Mouse (Mus musculus): ENCODE data around the gene Dhx58. TPM values are rescaled to one million over a fixed set of nuclear protein-coding genes. Genes with fewer than 3 reads are reported as not detected.

The Dhx58 gene
- total and polyA plus RNA-seq, 2 experiments: 11.9 to 16.3 TPM

DNA sequence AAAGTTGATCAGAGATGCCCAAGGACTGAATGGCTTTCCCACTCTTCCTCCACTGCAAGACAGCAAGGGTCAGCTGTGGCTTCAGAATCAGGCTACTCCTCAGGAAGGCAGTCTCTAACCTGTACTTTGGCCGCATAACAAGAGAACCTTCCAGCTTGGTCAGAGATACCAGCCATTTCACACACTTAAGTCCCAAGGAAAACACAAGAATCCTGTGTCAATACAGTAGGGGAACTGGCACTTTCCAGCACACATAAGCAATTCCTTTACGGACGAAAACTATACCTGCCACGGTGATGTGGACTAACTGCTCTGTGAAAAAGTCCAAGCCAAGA is 32.6 kb upstream of the Dhx58 start:
- Histone ChIP-seq H3K27me3 (ENCODE audit: control insufficient read depth, insufficient read depth, low read length) (no peaks in the 10 kb centered on the region), H3K4me3 (ENCODE audit: insufficient read depth, low read depth, low read length) (peak overlapping the region; percentile 94), H3K27ac (replicated peaks; ENCODE audit: insufficient read depth, low read depth, low read length) (peak overlapping the region; percentile 20; the same call in 1 of the 2 replicates), H3K79me2 (ENCODE audit: control insufficient read depth, insufficient read depth, low read length) (peaks cover 52% of the 10 kb centered on the region), H3K4me1 (ENCODE audit: control insufficient read depth, insufficient read depth, low read length) (peaks cover 18% of the 10 kb centered on the region), H3K36me3 (ENCODE audit: control insufficient read depth, insufficient read depth, low read length) (peaks cover 2% of the 10 kb centered on the region; the same call in 1 of the 2 replicates), H3K9ac (ENCODE audit: low read depth, low read length) (peak overlapping the region; percentile 8; the same call in 1 of the 2 replicates)
- DNase-seq (ENCODE audit: extremely low read depth, low read depth, low spot score): no peak
- 34% methylated on average over 4 of the region's 4 CpGs for WGBS
- no peak for TF ChIP-seq CTCF (IDR thresholded peaks at IDR 0.05; ENCODE audit: low read depth, low read length)
- no peak for TF ChIP-seq POLR2A (IDR thresholded peaks at IDR 0.05; ENCODE audit: extremely low read depth, insufficient read depth, low read length)

DNA sequence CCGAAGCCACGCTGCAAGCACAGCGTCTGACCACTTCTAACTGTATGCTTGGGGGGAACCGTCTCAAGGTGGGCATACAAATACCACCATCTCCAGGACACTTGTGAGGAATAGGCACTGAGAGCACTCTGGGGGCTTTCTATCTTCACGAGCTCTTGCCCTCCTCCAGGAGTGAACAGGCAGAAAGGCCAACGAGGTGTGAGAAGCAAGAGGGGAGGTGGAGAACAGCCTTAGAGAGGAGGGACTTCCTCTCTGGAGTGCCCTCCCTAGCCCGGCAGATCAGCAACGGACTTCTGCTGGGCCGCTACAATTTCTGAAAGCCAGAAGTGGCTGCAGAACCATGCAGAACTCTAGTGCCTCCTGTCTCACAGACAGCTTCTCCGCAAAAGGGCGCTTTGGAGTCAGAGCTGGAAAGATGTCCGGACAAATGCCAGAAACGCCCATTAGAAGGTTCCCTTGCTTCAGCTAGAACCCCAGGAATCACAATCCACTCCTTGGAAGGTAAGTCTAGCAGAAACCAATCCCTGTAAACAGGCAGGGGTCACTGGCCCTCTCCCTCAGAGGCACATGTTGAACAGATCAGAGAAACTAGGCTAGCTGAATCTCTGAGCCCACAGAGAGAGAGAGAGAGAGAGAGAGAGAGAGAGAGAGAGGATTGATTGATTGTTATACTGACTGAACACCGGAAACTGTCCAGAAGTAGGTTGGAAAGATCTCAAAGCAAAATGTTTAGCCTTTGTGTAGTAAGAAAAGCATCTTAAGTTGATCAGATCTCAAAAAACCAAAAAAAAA is 32.1 kb upstream of the Dhx58 start:
- H3K9ac ChIP-seq (ENCODE audit: low read depth, low read length): peak overlapping the region; percentile 19

GRCm38 (mm10) chr11:100735134-100735865 is 31.2 kb upstream of the Dhx58 start:
- H3K9ac ChIP-seq (ENCODE audit: low read depth, low read length): peak overlapping the region; percentile 19
- no peak for DNase-seq (ENCODE audit: extremely low read depth, low read depth, low spot score)
- H3K27me3 ChIP-seq (ENCODE audit: control insufficient read depth, insufficient read depth, low read length): no peaks in the 10 kb centered on the region
- H3K4me1 ChIP-seq (ENCODE audit: control insufficient read depth, insufficient read depth, low read length): peaks cover 18% of the 10 kb centered on the region
- peaks cover 2% of the 10 kb centered on the region; the same call in 1 of the 2 replicates for H3K36me3 ChIP-seq (ENCODE audit: control insufficient read depth, insufficient read depth, low read length)
- no peak for TF ChIP-seq POLR2A (IDR thresholded peaks at IDR 0.05; ENCODE audit: extremely low read depth, insufficient read depth, low read length)
- H3K4me3 ChIP-seq (ENCODE audit: insufficient read depth, low read depth, low read length): no peak overlapping the region
- H3K27ac ChIP-seq (replicated peaks; ENCODE audit: insufficient read depth, low read depth, low read length): peak overlapping the region; percentile 27
- peaks cover 65% of the 10 kb centered on the region for H3K79me2 ChIP-seq (ENCODE audit: control insufficient read depth, insufficient read depth, low read length)
- WGBS: 84% methylated on average over 9 of the region's 9 CpGs

More for the DNA sequence above, 32.1 kb upstream of the Dhx58 start:
- Histone ChIP-seq H3K4me1 (ENCODE audit: control insufficient read depth, insufficient read depth, low read length) (peaks cover 18% of the 10 kb centered on the region), H3K79me2 (ENCODE audit: control insufficient read depth, insufficient read depth, low read length) (peaks cover 57% of the 10 kb centered on the region), H3K4me3 (ENCODE audit: insufficient read depth, low read depth, low read length) (peak overlapping the region; percentile 17; the same call in 1 of the 2 replicates), H3K27me3 (ENCODE audit: control insufficient read depth, insufficient read depth, low read length) (no peaks in the 10 kb centered on the region), H3K27ac (replicated peaks; ENCODE audit: insufficient read depth, low read depth, low read length) (peak overlapping the region; percentile 27), H3K36me3 (ENCODE audit: control insufficient read depth, insufficient read depth, low read length) (peaks cover 2% of the 10 kb centered on the region; the same call in 1 of the 2 replicates)
- no peak for TF ChIP-seq POLR2A (IDR thresholded peaks at IDR 0.05; ENCODE audit: extremely low read depth, insufficient read depth, low read length)
- no peak for TF ChIP-seq CTCF (IDR thresholded peaks at IDR 0.05; ENCODE audit: low read depth, low read length)
- no peak for DNase-seq (ENCODE audit: extremely low read depth, low read depth, low spot score)
- 40% methylated on average over 14 of the region's 14 CpGs for WGBS

GRCm38 (mm10) chr11:100730477-100731205 is 26.6 kb upstream of the Dhx58 start:
- TF ChIP-seq CTCF (IDR thresholded peaks at IDR 0.05; ENCODE audit: low read depth, low read length): no peak
- TF ChIP-seq POLR2A (IDR thresholded peaks at IDR 0.05; ENCODE audit: extremely low read depth, insufficient read depth, low read length): no peak
- no peak overlapping the region for H3K27ac ChIP-seq (replicated peaks; ENCODE audit: insufficient read depth, low read depth, low read length)
- no peak for DNase-seq (ENCODE audit: extremely low read depth, low read depth, low spot score)
- peaks cover 10% of the 10 kb centered on the region for H3K4me1 ChIP-seq (ENCODE audit: control insufficient read depth, insufficient read depth, low read length)
- no peak overlapping the region for H3K4me3 ChIP-seq (ENCODE audit: insufficient read depth, low read depth, low read length)
- H3K9ac ChIP-seq (ENCODE audit: low read depth, low read length): no peak overlapping the region
- WGBS: 80% methylated on average over 6 of the region's 6 CpGs
- H3K27me3 ChIP-seq (ENCODE audit: control insufficient read depth, insufficient read depth, low read length): no peaks in the 10 kb centered on the region
- H3K79me2 ChIP-seq (ENCODE audit: control insufficient read depth, insufficient read depth, low read length): peaks cover 63% of the 10 kb centered on the region
- H3K36me3 ChIP-seq (ENCODE audit: control insufficient read depth, insufficient read depth, low read length): peaks cover 4% of the 10 kb centered on the region; the same call in 1 of the 2 replicates

- Histone ChIP-seq H3K27ac (replicated peaks; ENCODE audit: insufficient read depth, low read depth, low read length) (no peak overlapping the region), H3K79me2 (ENCODE audit: control insufficient read depth, insufficient read depth, low read length) (peaks cover 56% of the 10 kb centered on the region), H3K9ac (ENCODE audit: low read depth, low read length) (no peak overlapping the region), H3K36me3 (ENCODE audit: control insufficient read depth, insufficient read depth, low read length) (peaks cover 4% of the 10 kb centered on the region; the same call in 1 of the 2 replicates), H3K4me3 (ENCODE audit: insufficient read depth, low read depth, low read length) (no peak overlapping the region), H3K4me1 (ENCODE audit: control insufficient read depth, insufficient read depth, low read length) (peaks cover 13% of the 10 kb centered on the region), H3K27me3 (ENCODE audit: control insufficient read depth, insufficient read depth, low read length) (no peaks in the 10 kb centered on the region)
- TF ChIP-seq POLR2A (IDR thresholded peaks at IDR 0.05; ENCODE audit: extremely low read depth, insufficient read depth, low read length) (no peak), CTCF (IDR thresholded peaks at IDR 0.05; ENCODE audit: low read depth, low read length) (no peak)
- 82% methylated on average over 4 of the region's 4 CpGs for WGBS
- no peak for DNase-seq (ENCODE audit: extremely low read depth, low read depth, low spot score)
Measured at GRCm38 (mm10) chr11:100729976-100730375, 25.9 kb upstream of the Dhx58 start.
